Mouse (Mus musculus) brown adipose tissue, adult 24 weeks (tissue): ENCODE results near the gene Ripply1. TPM values are rescaled to one million over a fixed set of nuclear protein-coding genes. Genes with fewer than 3 reads are reported as not detected.
"Not testable (repeated sequence)": the region's sequence is repeated elsewhere in the genome, so short reads cannot be mapped to it uniquely, and the experiment has no call there.

ENCODE experiments used
- H3K27ac ChIP-seq: fragments of 200-500 bp; replicated peaks from 2 replicates; pipeline ENCODE4 v1.5.1; 2012; ENCODE audit warnings: low read depth, mild to moderate bottlenecking, low read length
- H3K4me1 ChIP-seq: fragments of 200-500 bp; 2 replicates; pipeline ENCODE4 v1.6.1; 2012; ENCODE audit warnings: low read length, mixed read lengths; ENCODE audit not compliant: control insufficient read depth, insufficient read depth, insufficient read length
- H3K4me3 ChIP-seq: fragments of 200-500 bp; 2 replicates; pipeline ENCODE4 v1.5.1; 2012; ENCODE audit warnings: low read depth, mild to moderate bottlenecking, low read length, moderate library complexity; ENCODE audit not compliant: insufficient read depth
- polyA plus RNA-seq: library from polyadenylated mRNA; stranded (reverse); fragments of >200 nt; gene quantifications from 2 replicates; pipeline ENCODE4 v1.2.4, GENCODE M21; 2012; ENCODE audit not compliant: missing spikeins, insufficient read depth, insufficient read length

Gene Ripply1
- polyA plus RNA-seq, 1 experiment = not detected

- H3K27ac ChIP-seq, H3K4me1 ChIP-seq, H3K4me3 ChIP-seq: not testable (repeated sequence)
These were observed 23.5 kb downstream of the Ripply1 start for GRCm38 (mm10) chrX:139758634-139759033.

- H3K4me1 ChIP-seq = no peaks in the 10 kb centered on the region
- H3K4me3 ChIP-seq = no peak overlapping the region
- H3K27ac ChIP-seq = no peak overlapping the region
These were observed 30.3 kb downstream of the Ripply1 start for GRCm38 (mm10) chrX:139751855-139752254.

GRCm38 (mm10) chrX:139737066-139737465, 45.1 kb downstream of the Ripply1 start:
- no peak overlapping the region for H3K27ac ChIP-seq
- H3K4me3 ChIP-seq = no peak overlapping the region
- H3K4me1 ChIP-seq = no peaks in the 10 kb centered on the region

- H3K4me3 ChIP-seq = no peak overlapping the region
- no peak overlapping the region for H3K27ac ChIP-seq
- H3K4me1 ChIP-seq = no peaks in the 10 kb centered on the region
These were observed 51.6 kb downstream of the Ripply1 start for GRCm38 (mm10) chrX:139730541-139730940.

Other genes with a start within 250 kb of the Ripply1 start
- 1.9 and 2.7 TPM in 2 replicates for gene Rnf128, start 219.0 kb downstream of the Ripply1 start, polyA plus RNA-seq
- gene Tbc1d8b, start 97.4 kb downstream of the Ripply1 start, polyA plus RNA-seq = 3.7 and 6.1 TPM in 2 replicates
- gene Gm15013, start 67.9 kb downstream of the Ripply1 start, polyA plus RNA-seq = not detected in 2 replicates
- not detected in 2 replicates for gene Cldn2, start 18.5 kb upstream of the Ripply1 start, polyA plus RNA-seq
- gene Morc4, start 89.3 kb upstream of the Ripply1 start, polyA plus RNA-seq = 7.7 and 9.7 TPM in 2 replicates
- 2.1 and 2.9 TPM in 2 replicates for gene Rbm41, start 216.2 kb upstream of the Ripply1 start, polyA plus RNA-seq